18 mouse cellular contexts compared by ENCODE assay signal in genomic region chr15:45646256-45646655, GRCm38 (mm10).
A peak's percentile ranks its signal among the peaks of the same experiment; 100 is the strongest.
DNase-seq lines count a peak whose midpoint lies in the region; TF ChIP-seq lines count a peak whose summit lies in the region.
"Had no signal": no experiment of that assay in that cellular context is flagged by ENCODE, and none has a peak within 500 bp of the region (broad histone marks: within the 10 kb centered on the region; RNA-seq: fewer than 3 reads in every experiment).

No protein-coding gene starts in this region.

- dilution Hi-C loops in CH12.LX (cut with MboI; ENCODE audit: extremely low pct_ligation_motif_present, extremely low pct_unique_long_range_greater_than_20kb, low sequenced_read_pairs), result no loop called here

- in situ Hi-C loops in CH12.LX (cut with MboI; ENCODE audit: low pct_ligation_motif_present, low pct_unique_long_range_greater_than_20kb, low sequenced_read_pairs), result no loop called here
- in situ Hi-C loops in ES-E14 (cut with MboI; ENCODE audit: low sequenced_read_pairs in 2 of 2, unreplicated experiment in 2 of 2), result no loop called here

- no peak for TF ChIP-seq EP300 in CH12.LX (IDR thresholded peaks at IDR 0.05; ENCODE audit: low read length)

- no peaks in the 10 kb centered on the region for H3K79me2 ChIP-seq in CH12.LX (replicated peaks; ENCODE audit: control insufficient read depth, extremely low read depth, insufficient read depth, poor library complexity, severe bottlenecking)

- no peak overlapping the region for H3K4me3 ChIP-seq in CH12.LX (replicated peaks in 1 of 3; ENCODE audit: low read depth in 2 of 3, low read length in 2 of 3, poor library complexity in 1 of 3)
- H3K4me3 ChIP-seq in ES-E14 (ENCODE audit: insufficient read depth in 1 of 2, low read depth in 1 of 2, low read length in 2 of 2, poor library complexity in 1 of 2, severe bottlenecking in 1 of 2), result no peak overlapping the region
- H3K4me3 ChIP-seq in lung, adult 2 months (replicated peaks; ENCODE audit: extremely low read depth, low read depth, low read length), result no peak overlapping the region

- no peak for DNase-seq in CH12.LX (ENCODE audit: extremely low read depth)
- no peak for DNase-seq in ES-E14 (ENCODE audit: low read depth, low spot score)
- no peak for DNase-seq in embryo, embryonic 11 days
- DNase-seq in lung, adult 2 months, result no peak
- DNase-seq: adrenal gland, adult 2 months; adrenal gland, adult 8-10 months; adrenal gland, postnatal 10 days; adrenal gland, postnatal 14 days; adrenal gland, postnatal 25 days; adrenal gland, postnatal 36 days; B cell, adult 2 months; cerebellum, adult 11 months; cerebellum, adult 11-12 months; cerebellum, adult 18-20 months; cerebellum, adult 2 months; cerebellum, adult 8-10 months had no signal

- H3K4me1 ChIP-seq in CH12.LX (ENCODE audit: control insufficient read depth in 1 of 2, insufficient read depth in 2 of 2), result no peaks in the 10 kb centered on the region
- no peaks in the 10 kb centered on the region for H3K4me1 ChIP-seq in ES-E14 (ENCODE audit: control insufficient read depth in 2 of 2, insufficient read depth in 2 of 2, low read length in 2 of 2, poor library complexity in 1 of 2)
- H3K4me1 ChIP-seq in lung, adult 2 months (ENCODE audit: control insufficient read depth, insufficient read depth, low read length), result no peaks in the 10 kb centered on the region

- no peak overlapping the region for H3K27ac ChIP-seq in CH12.LX (ENCODE audit: insufficient read depth, low read depth)
- no peak overlapping the region for H3K27ac ChIP-seq in ES-E14 (ENCODE audit: insufficient read depth, low read depth, low read length, poor library complexity, severe bottlenecking)

- H3K9ac ChIP-seq in CH12.LX (ENCODE audit: insufficient read depth, low read depth) (no peak overlapping the region), ES-E14 (ENCODE audit: insufficient read depth, low read depth, low read length, poor library complexity, severe bottlenecking) (no peak overlapping the region)

- no peak for TF ChIP-seq POLR2A in CH12.LX (IDR thresholded peaks at IDR 0.05; ENCODE audit: low read depth, low read length)
- no peak for TF ChIP-seq POLR2A in lung, adult 2 months (IDR thresholded peaks at IDR 0.05; ENCODE audit: borderline replicate concordance, extremely low read depth, low read depth, low read length)

- no peak overlapping the region for H3K4me2 ChIP-seq in CH12.LX (ENCODE audit: insufficient read depth, low read depth, poor library complexity, severe bottlenecking)

- no peaks in the 10 kb centered on the region for H3K27me3 ChIP-seq in CH12.LX (replicated peaks)
- H3K27me3 ChIP-seq: Patski had no signal

- no peaks in the 10 kb centered on the region for H3K36me3 ChIP-seq in CH12.LX (replicated peaks in 1 of 2; ENCODE audit: control insufficient read depth in 1 of 2, insufficient read depth in 1 of 2, low read length in 1 of 2)
- H3K36me3 ChIP-seq in ES-E14 (ENCODE audit: control insufficient read depth, insufficient read depth, low read length, poor library complexity, severe bottlenecking), result no peaks in the 10 kb centered on the region
- H3K36me3 ChIP-seq: G1E had no signal

- peaks cover 29% of the 10 kb centered on the region for H3K9me3 ChIP-seq in CH12.LX (replicated peaks; ENCODE audit: low read length)
- no peaks in the 10 kb centered on the region for H3K9me3 ChIP-seq in ES-E14 (ENCODE audit: control insufficient read depth, insufficient read depth, low read depth, low read length)
- H3K9me3 ChIP-seq: G1E had no signal

- no peak for TF ChIP-seq RAD21 in CH12.LX (IDR thresholded peaks at IDR 0.05; ENCODE audit: low read depth, low read length)

- no peak for TF ChIP-seq CTCF in CH12.LX (conservative IDR thresholded peaks at IDR 0.05 in 1 of 2, IDR thresholded peaks at IDR 0.05 in 1 of 2; ENCODE audit: low read depth in 2 of 2, low read length in 2 of 2)
- no peak for TF ChIP-seq CTCF in lung, adult 2 months (IDR thresholded peaks at IDR 0.05; ENCODE audit: insufficient read depth, low read length)

TF ChIP-seq in CH12.LX, 34 proteins besides CTCF, POLR2A, EP300 and RAD21:
- TF ChIP-seq BHLHE40 (IDR thresholded peaks at IDR 0.05; ENCODE audit: low read depth, low read length), result no peak
- peak; percentile 61; the same call in 1 of the 2 replicates for TF ChIP-seq MAFK (IDR thresholded peaks at IDR 0.05; ENCODE audit: insufficient replicate concordance, low read length)

TF ChIP-seq in ES-E14, 5 proteins besides CTCF, POLR2A, EP300 and RAD21:
- TF ChIP-seq MAFK (IDR thresholded peaks at IDR 0.05; ENCODE audit: insufficient read depth, low read depth, low read length) (peak; percentile 77), CHD2 (IDR thresholded peaks at IDR 0.05; ENCODE audit: low read depth, low read length) (no peak)
TF ChIP-seq in ES-E14: peak in this region for 1.
